Mouse (Mus musculus) lung, adult 18-20 months (tissue): Measurements from ENCODE around the gene Gm8229.
"Not testable (repeated sequence)": the region's sequence is repeated elsewhere in the genome, so short reads cannot be mapped to it uniquely, and the experiment has no call there.

Source experiments
- DNase-seq, 2 experiments: peaks; one replicate each; pipeline ENCODE4 v3.0.0; 2022; ENCODE audit warnings: mixed read lengths in 2 of 2

Gene Gm8229

DNA sequence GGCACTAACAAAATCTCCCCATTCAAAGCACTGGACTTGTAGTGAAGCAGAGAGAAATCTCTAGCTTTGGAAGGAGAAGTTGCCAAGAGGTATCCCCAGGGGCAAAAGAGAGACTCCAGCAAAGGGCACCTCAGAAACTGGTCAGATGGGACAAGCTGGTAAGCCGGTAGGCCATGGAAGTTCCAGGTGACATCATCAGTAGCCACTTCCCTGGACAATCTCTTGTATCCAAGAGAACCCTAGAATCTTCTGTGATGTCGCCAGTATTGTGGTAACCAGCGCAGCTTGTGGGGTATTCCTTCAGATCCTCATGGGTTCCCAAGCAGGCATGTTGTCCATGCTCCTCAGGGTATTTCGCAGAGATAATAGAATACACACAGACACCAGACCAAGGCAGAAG is at the start of gene Gm8229:
Gene Gm8229, plus strand, starts transcription at position 301 of the 400 bp plus-strand sequence.
- DNase-seq: not testable (repeated sequence)

- DNase-seq: not testable (repeated sequence)
Measured at GRCm38 (mm10) chr14:44338484-44338883, 26.7 kb upstream of the Gm8229 start, which contains the start of gene Gm5930. Gm5930 (minus strand) TSS chr14:44338584.

DNA sequence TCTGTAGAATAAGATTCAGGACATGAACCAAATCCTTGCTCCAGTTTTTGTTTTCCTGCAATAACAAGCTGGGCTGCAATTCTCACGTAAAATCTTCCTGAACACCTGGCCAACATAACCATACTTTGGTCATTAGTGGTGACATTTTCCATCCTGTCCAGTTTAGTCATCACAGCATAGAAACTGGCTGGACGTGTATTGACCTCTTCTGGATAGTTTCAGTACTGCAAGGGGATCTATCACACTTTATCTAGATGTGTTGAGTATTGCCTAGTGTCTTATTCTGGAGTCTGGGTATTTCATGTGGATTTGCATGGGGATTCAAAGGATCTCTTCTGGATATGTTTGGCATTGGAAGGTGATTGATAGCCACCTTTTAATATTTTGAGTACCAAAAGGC is 3.7 kb upstream of the Gm8229 start:
- not testable (repeated sequence) for DNase-seq

GRCm38 (mm10) chr14:44362301-44362700 is 2.9 kb upstream of the Gm8229 start:
- DNase-seq: not testable (repeated sequence)

- DNase-seq: not testable (repeated sequence)
Measured at GRCm38 (mm10) chr14:44384233-44384632, 19.1 kb downstream of the Gm8229 start.

DNA sequence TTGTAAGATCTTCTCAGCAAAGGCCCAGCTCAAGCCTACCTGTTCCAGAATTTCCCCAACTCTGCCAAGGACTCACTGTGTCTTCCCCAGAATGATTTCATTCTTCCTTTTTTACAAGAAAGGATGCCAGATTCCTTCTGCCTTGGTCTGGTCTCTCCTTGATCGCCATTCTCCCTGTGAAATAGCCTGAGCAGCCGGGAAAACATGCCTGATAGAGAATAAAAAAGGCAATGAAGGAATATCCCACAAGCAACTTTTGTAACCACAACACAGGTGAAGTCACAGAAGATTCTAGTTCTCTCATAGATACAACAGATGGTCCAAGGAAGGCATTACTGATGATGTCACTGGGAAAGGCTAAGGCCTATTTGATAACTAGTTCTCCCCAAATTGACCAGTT is 45.4 kb downstream of the Gm8229 start, which contains the start of gene Gm3371:
Gene Gm3371, minus strand, starts transcription at position 101 of the 400 bp plus-strand sequence.
- DNase-seq: not testable (repeated sequence)
